Mouse (Mus musculus): ENCODE measurements around the gene Tmem143. TPM values are rescaled to one million over a fixed set of nuclear protein-coding genes. Genes with fewer than 3 reads are reported as not detected.
A peak's percentile ranks its signal among the peaks of the same experiment; 100 is the strongest.

The Tmem143 gene
- polyA plus RNA-seq, 1 experiment from 2014 or later = 3.2 TPM

- Histone ChIP-seq H3K4me3 (ENCODE audit: low read depth, low read length) (no peak overlapping the region), H3K36me3 (ENCODE audit: control insufficient read depth, insufficient read depth, low read length) (no peaks in the 10 kb centered on the region; the same call in 1 of the 2 replicates), H3K9ac (ENCODE audit: low read length) (0 out of 2 replicates have a peak overlapping the region, but pooled peaks have one; percentile 0)
Measured at GRCm38 (mm10) chr7:45917004-45917704, 20.4 kb downstream of the Tmem143 start.

GRCm38 (mm10) chr7:45917926-45918325, 21.2 kb downstream of the Tmem143 start:
- WGBS = 80% methylated on average over 15 of the region's 15 CpGs
- Histone ChIP-seq H3K9ac (ENCODE audit: low read length) (0 out of 2 replicates have a peak overlapping the region, but pooled peaks have one; percentile 18), H3K27ac (replicated peaks) (peak overlapping the region; percentile 88)

More at GRCm38 (mm10) chr7:45917004-45917704, 20.4 kb downstream of the Tmem143 start:
- H3K4me2 ChIP-seq (replicated peaks; ENCODE audit: low read depth) = peak overlapping the region; percentile 55
- 11% methylated on average over 12 of the region's 13 CpGs for WGBS
- TF ChIP-seq EP300 (optimal IDR thresholded peaks at IDR 0.05) (no peak), CTCF (IDR thresholded peaks at IDR 0.05; ENCODE audit: low read depth) (no peak)
- DNase-seq (ENCODE audit: low spot score) = peak; percentile 32
- peaks cover 8% of the 10 kb centered on the region for H3K4me1 ChIP-seq (replicated peaks; ENCODE audit: control insufficient read depth, insufficient read depth)
- ATAC-seq (ENCODE audit: low FRiP score, low TSS enrichment) = no peak
- H3K9me3 ChIP-seq (ENCODE audit: control insufficient read depth, low read length) = no peaks in the 10 kb centered on the region
- peak overlapping the region; percentile 88 for H3K27ac ChIP-seq (replicated peaks)
- no peaks in the 10 kb centered on the region for H3K27me3 ChIP-seq (ENCODE audit: control insufficient read depth, insufficient read depth, low read length)

GRCm38 (mm10) chr7:45919083-45919671, 22.4 kb downstream of the Tmem143 start:
- no peak for ATAC-seq (ENCODE audit: low FRiP score, low TSS enrichment)
- no peak for DNase-seq (ENCODE audit: low spot score)
- Histone ChIP-seq H3K36me3 (ENCODE audit: control insufficient read depth, insufficient read depth, low read length) (no peaks in the 10 kb centered on the region; the same call in 1 of the 2 replicates), H3K9me3 (ENCODE audit: control insufficient read depth, low read length) (no peaks in the 10 kb centered on the region), H3K27ac (replicated peaks) (no peak overlapping the region), H3K4me3 (ENCODE audit: low read depth, low read length) (no peak overlapping the region), H3K27me3 (ENCODE audit: control insufficient read depth, insufficient read depth, low read length) (no peaks in the 10 kb centered on the region), H3K4me1 (replicated peaks; ENCODE audit: control insufficient read depth, insufficient read depth) (peaks cover 12% of the 10 kb centered on the region), H3K9ac (ENCODE audit: low read length) (no peak overlapping the region), H3K4me2 (replicated peaks; ENCODE audit: low read depth) (peak overlapping the region; percentile 62; the same call in 1 of the 2 replicates)
- WGBS = 68% methylated on average over 14 of the region's 14 CpGs
- TF ChIP-seq CTCF (IDR thresholded peaks at IDR 0.05; ENCODE audit: low read depth) = peak; percentile 65
- no peak for TF ChIP-seq EP300 (optimal IDR thresholded peaks at IDR 0.05)

More at GRCm38 (mm10) chr7:45917926-45918325, 21.2 kb downstream of the Tmem143 start:
- H3K4me3 ChIP-seq (ENCODE audit: low read depth, low read length) = no peak overlapping the region
- no peaks in the 10 kb centered on the region for H3K9me3 ChIP-seq (ENCODE audit: control insufficient read depth, low read length)
- H3K27me3 ChIP-seq (ENCODE audit: control insufficient read depth, insufficient read depth, low read length) = no peaks in the 10 kb centered on the region
- peaks cover 12% of the 10 kb centered on the region for H3K4me1 ChIP-seq (replicated peaks; ENCODE audit: control insufficient read depth, insufficient read depth)
- H3K4me2 ChIP-seq (replicated peaks; ENCODE audit: low read depth) = no peak overlapping the region
- no peak for ATAC-seq (ENCODE audit: low FRiP score, low TSS enrichment)
- TF ChIP-seq CTCF (IDR thresholded peaks at IDR 0.05; ENCODE audit: low read depth) (no peak), EP300 (optimal IDR thresholded peaks at IDR 0.05) (no peak)
- no peaks in the 10 kb centered on the region; the same call in 1 of the 2 replicates for H3K36me3 ChIP-seq (ENCODE audit: control insufficient read depth, insufficient read depth, low read length)
- DNase-seq (ENCODE audit: low spot score) = no peak

- no peaks in the 10 kb centered on the region; the same call in 1 of the 2 replicates for H3K36me3 ChIP-seq (ENCODE audit: control insufficient read depth, insufficient read depth, low read length)
- H3K4me1 ChIP-seq (replicated peaks; ENCODE audit: control insufficient read depth, insufficient read depth) = peaks cover 12% of the 10 kb centered on the region
- ATAC-seq (ENCODE audit: low FRiP score, low TSS enrichment) (no peak), DNase-seq (ENCODE audit: low spot score) (no peak)
- TF ChIP-seq EP300 (optimal IDR thresholded peaks at IDR 0.05) = no peak
- no peak for TF ChIP-seq CTCF (IDR thresholded peaks at IDR 0.05; ENCODE audit: low read depth)
- no peaks in the 10 kb centered on the region for H3K9me3 ChIP-seq (ENCODE audit: control insufficient read depth, low read length)
- peak overlapping the region; percentile 54 for H3K9ac ChIP-seq (ENCODE audit: low read length)
- H3K27me3 ChIP-seq (ENCODE audit: control insufficient read depth, insufficient read depth, low read length) = no peaks in the 10 kb centered on the region
- H3K27ac ChIP-seq (replicated peaks) = peak overlapping the region; percentile 86; the same call in 1 of the 2 replicates
- 59% methylated on average over 4 of the region's 4 CpGs for WGBS
- peak overlapping the region; percentile 62 for H3K4me2 ChIP-seq (replicated peaks; ENCODE audit: low read depth)
- H3K4me3 ChIP-seq (ENCODE audit: low read depth, low read length) = peak overlapping the region; percentile 46
Measured at GRCm38 (mm10) chr7:45919761-45920160, 23.0 kb downstream of the Tmem143 start.

- DNase-seq (ENCODE audit: low spot score) (peak; percentile 54), ATAC-seq (ENCODE audit: low FRiP score, low TSS enrichment) (no peak)
- H3K27me3 ChIP-seq (ENCODE audit: control insufficient read depth, insufficient read depth, low read length) = no peaks in the 10 kb centered on the region
- WGBS = 3% methylated on average over 9 of the region's 9 CpGs
- H3K4me3 ChIP-seq (ENCODE audit: low read depth, low read length) = peak overlapping the region; percentile 46
- peak overlapping the region; percentile 86 for H3K27ac ChIP-seq (replicated peaks)
- peaks cover 12% of the 10 kb centered on the region for H3K4me1 ChIP-seq (replicated peaks; ENCODE audit: control insufficient read depth, insufficient read depth)
- H3K9me3 ChIP-seq (ENCODE audit: control insufficient read depth, low read length) = no peaks in the 10 kb centered on the region
- peak overlapping the region; percentile 54 for H3K9ac ChIP-seq (ENCODE audit: low read length)
- peak overlapping the region; percentile 62 for H3K4me2 ChIP-seq (replicated peaks; ENCODE audit: low read depth)
- H3K36me3 ChIP-seq (ENCODE audit: control insufficient read depth, insufficient read depth, low read length) = no peaks in the 10 kb centered on the region; the same call in 1 of the 2 replicates
- TF ChIP-seq EP300 (optimal IDR thresholded peaks at IDR 0.05) = no peak
- no peak for TF ChIP-seq CTCF (IDR thresholded peaks at IDR 0.05; ENCODE audit: low read depth)
Measured at GRCm38 (mm10) chr7:45920583-45921241, 24.0 kb downstream of the Tmem143 start.

Measured in stomach, postnatal 0 days (tissue).